Mouse (Mus musculus): ENCODE results near the gene Kif16b. TPM values are rescaled to one million over a fixed set of nuclear protein-coding genes. Genes with fewer than 3 reads are reported as not detected.
"Not testable (repeated sequence)": the region's sequence is repeated elsewhere in the genome, so short reads cannot be mapped to it uniquely, and the experiment has no call there.

Kif16b gene
- polyA plus RNA-seq, 1 experiment from 2014 or later: 3.3 TPM

- no peak overlapping the region for H3K9ac ChIP-seq (ENCODE audit: low read depth, low read length)
- peaks cover 6% of the 10 kb centered on the region for H3K4me1 ChIP-seq (ENCODE audit: control insufficient read depth, insufficient read depth, low read depth, low read length)
- no peak overlapping the region for H3K4me3 ChIP-seq (ENCODE audit: low read length)
- H3K9me3 ChIP-seq (ENCODE audit: control insufficient read depth, low read length): no peaks in the 10 kb centered on the region
- peak overlapping the region; percentile 13; the same call in 1 of the 2 replicates for H3K4me2 ChIP-seq (ENCODE audit: low read length)
- peak; percentile 91 for ATAC-seq
- no peaks in the 10 kb centered on the region for H3K27me3 ChIP-seq (replicated peaks; ENCODE audit: control insufficient read depth, insufficient read depth, low read length)
- H3K27ac ChIP-seq (ENCODE audit: low read depth, low read length): peak overlapping the region; percentile 41
- WGBS: 15% methylated on average over 14 of the region's 14 CpGs
- no peaks in the 10 kb centered on the region for H3K36me3 ChIP-seq (ENCODE audit: control insufficient read depth, insufficient read depth, low read length)
These were observed 311.7 kb downstream of the Kif16b start for GRCm38 (mm10) chr2:142589403-142590283.

DNA sequence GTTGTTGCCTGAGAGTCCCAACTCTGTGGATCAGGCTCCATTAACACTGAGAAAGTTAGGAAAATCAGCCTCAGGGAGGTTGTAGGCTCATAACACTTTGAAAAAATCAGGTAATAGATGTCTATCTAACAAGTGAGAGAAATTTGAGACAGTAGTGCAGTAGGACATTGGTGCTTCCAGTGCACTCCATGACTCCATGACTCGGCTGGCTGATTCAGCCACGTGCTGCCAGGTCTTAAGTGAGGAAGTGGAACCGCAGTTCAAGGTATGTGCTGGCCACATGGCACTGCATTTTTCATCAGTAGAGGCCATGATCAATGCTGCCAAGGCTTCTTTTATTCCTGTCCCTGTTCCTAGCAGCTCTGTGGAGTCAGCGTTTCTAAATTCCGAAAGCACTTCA is 315.5 kb downstream of the Kif16b start:
- no peak overlapping the region for H3K4me3 ChIP-seq (ENCODE audit: low read length)
- no peak overlapping the region for H3K27ac ChIP-seq (ENCODE audit: low read depth, low read length)
- no peak overlapping the region for H3K4me2 ChIP-seq (ENCODE audit: low read length)
- ATAC-seq: no peak
- H3K9ac ChIP-seq (ENCODE audit: low read depth, low read length): no peak overlapping the region
- H3K4me1 ChIP-seq (ENCODE audit: control insufficient read depth, insufficient read depth, low read depth, low read length): peaks cover 6% of the 10 kb centered on the region
- no peaks in the 10 kb centered on the region for H3K9me3 ChIP-seq (ENCODE audit: control insufficient read depth, low read length)
- no peaks in the 10 kb centered on the region for H3K36me3 ChIP-seq (ENCODE audit: control insufficient read depth, insufficient read depth, low read length)
- H3K27me3 ChIP-seq (replicated peaks; ENCODE audit: control insufficient read depth, insufficient read depth, low read length): no peaks in the 10 kb centered on the region
- 85% methylated on average over 5 of the region's 5 CpGs for WGBS

GRCm38 (mm10) chr2:142584851-142585737 is 316.2 kb downstream of the Kif16b start:
- no peak overlapping the region for H3K27ac ChIP-seq (ENCODE audit: low read depth, low read length)
- 90% methylated on average over 11 of the region's 11 CpGs for WGBS
- no peaks in the 10 kb centered on the region for H3K9me3 ChIP-seq (ENCODE audit: control insufficient read depth, low read length)
- H3K9ac ChIP-seq (ENCODE audit: low read depth, low read length): no peak overlapping the region
- no peak for ATAC-seq
- peaks cover 6% of the 10 kb centered on the region for H3K4me1 ChIP-seq (ENCODE audit: control insufficient read depth, insufficient read depth, low read depth, low read length)
- H3K27me3 ChIP-seq (replicated peaks; ENCODE audit: control insufficient read depth, insufficient read depth, low read length): no peaks in the 10 kb centered on the region
- no peak overlapping the region for H3K4me3 ChIP-seq (ENCODE audit: low read length)
- no peaks in the 10 kb centered on the region for H3K36me3 ChIP-seq (ENCODE audit: control insufficient read depth, insufficient read depth, low read length)
- H3K4me2 ChIP-seq (ENCODE audit: low read length): no peak overlapping the region

DNA sequence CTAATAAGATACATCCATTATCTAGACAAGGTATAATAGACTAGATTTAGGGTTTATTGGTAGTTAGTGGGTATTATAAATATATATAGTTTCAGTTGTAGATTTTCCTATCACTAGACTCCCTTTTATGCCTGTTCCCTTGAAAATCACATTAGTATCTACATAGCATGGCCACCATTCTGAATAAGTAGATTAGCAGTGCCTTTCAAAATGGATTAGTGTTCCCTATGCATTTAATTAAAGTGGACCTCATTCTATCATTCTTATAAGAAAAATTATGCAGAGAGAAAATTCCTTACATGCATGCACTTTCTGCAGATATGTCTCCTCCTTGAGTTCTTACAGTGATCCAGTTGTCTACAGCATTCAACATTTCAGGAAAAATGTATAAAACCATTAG is 320.9 kb downstream of the Kif16b start:
- H3K4me3 ChIP-seq (ENCODE audit: low read length): no peak overlapping the region
- no peak for ATAC-seq
- H3K36me3 ChIP-seq (ENCODE audit: control insufficient read depth, insufficient read depth, low read length): no peaks in the 10 kb centered on the region
- H3K9me3 ChIP-seq (ENCODE audit: control insufficient read depth, low read length): no peaks in the 10 kb centered on the region
- H3K4me2 ChIP-seq (ENCODE audit: low read length): no peak overlapping the region
- no peak overlapping the region for H3K9ac ChIP-seq (ENCODE audit: low read depth, low read length)
- no peaks in the 10 kb centered on the region for H3K27me3 ChIP-seq (replicated peaks; ENCODE audit: control insufficient read depth, insufficient read depth, low read length)
- no peak overlapping the region for H3K27ac ChIP-seq (ENCODE audit: low read depth, low read length)
- H3K4me1 ChIP-seq (ENCODE audit: control insufficient read depth, insufficient read depth, low read depth, low read length): no peaks in the 10 kb centered on the region

GRCm38 (mm10) chr2:142577414-142577813 is 323.9 kb downstream of the Kif16b start:
- not testable (repeated sequence) for H3K27me3 ChIP-seq (replicated peaks; ENCODE audit: control insufficient read depth, insufficient read depth, low read length); H3K4me3 ChIP-seq (ENCODE audit: low read length); H3K4me2 ChIP-seq (ENCODE audit: low read length); ATAC-seq; H3K36me3 ChIP-seq (ENCODE audit: control insufficient read depth, insufficient read depth, low read length); H3K9me3 ChIP-seq (ENCODE audit: control insufficient read depth, low read length); H3K27ac ChIP-seq (ENCODE audit: low read depth, low read length); H3K4me1 ChIP-seq (ENCODE audit: control insufficient read depth, insufficient read depth, low read depth, low read length); H3K9ac ChIP-seq (ENCODE audit: low read depth, low read length)
- 78% methylated on average over 9 of the region's 9 CpGs for WGBS

DNA sequence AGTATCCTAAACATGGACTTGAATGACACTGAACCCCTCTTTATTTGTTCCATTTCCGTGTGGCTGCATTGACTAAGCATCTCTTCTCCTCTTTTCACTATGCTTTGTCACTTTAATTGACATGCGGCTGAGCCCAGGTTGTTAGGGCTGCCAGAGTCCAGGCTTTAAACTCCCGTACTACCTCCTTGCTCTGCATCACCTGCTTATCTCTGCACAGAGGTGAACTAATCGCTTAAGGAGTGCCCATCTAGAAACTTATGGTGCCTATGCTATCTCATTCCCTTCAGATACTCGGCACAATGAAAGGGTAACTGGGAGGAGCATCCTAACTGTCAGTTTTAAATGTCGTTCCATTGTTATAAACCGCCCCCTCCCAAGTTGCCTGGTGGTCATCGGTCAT is 331.6 kb downstream of the Kif16b start:
- no peaks in the 10 kb centered on the region for H3K4me1 ChIP-seq (ENCODE audit: control insufficient read depth, insufficient read depth, low read depth, low read length)
- no peak overlapping the region for H3K4me2 ChIP-seq (ENCODE audit: low read length)
- H3K4me3 ChIP-seq (ENCODE audit: low read length): no peak overlapping the region
- H3K27me3 ChIP-seq (replicated peaks; ENCODE audit: control insufficient read depth, insufficient read depth, low read length): no peaks in the 10 kb centered on the region
- H3K9me3 ChIP-seq (ENCODE audit: control insufficient read depth, low read length): no peaks in the 10 kb centered on the region
- WGBS: 72% methylated on average over 8 of the region's 8 CpGs
- H3K27ac ChIP-seq (ENCODE audit: low read depth, low read length): no peak overlapping the region
- no peak overlapping the region for H3K9ac ChIP-seq (ENCODE audit: low read depth, low read length)
- no peak for ATAC-seq
- no peaks in the 10 kb centered on the region for H3K36me3 ChIP-seq (ENCODE audit: control insufficient read depth, insufficient read depth, low read length)

Other genes with a start within 250 kb of the Kif16b start
- gene Snrpb2, start 161.5 kb upstream of the Kif16b start, polyA plus RNA-seq (2015; fragmentation: Nextera tagmentation; extraction: Ambion mirVana): 38.6 and 42.0 TPM in 2 replicates
- gene Otor, start 176.9 kb upstream of the Kif16b start, polyA plus RNA-seq (2015; fragmentation: Nextera tagmentation; extraction: Ambion mirVana): 0.34 TPM in 1 of 2 replicates, not detected in the other